Mouse (Mus musculus) heart, adult 2 months (tissue): Measurements from ENCODE around the gene Ina.

Experiments used
- CTCF ChIP-seq: fragments of 200-600 bp; IDR thresholded peaks from 2 replicates; pipeline ENCODE4 v1.8.1; 2022; ENCODE audit warnings: antibody characterized with exemption, mild to moderate bottlenecking, moderate library complexity
- EP300 ChIP-seq: fragments of 200-500 bp; IDR thresholded peaks from 2 replicates; pipeline ENCODE4 v1.6.1; 2011; ENCODE audit warnings: low read depth, low read length, control low read depth; ENCODE audit not compliant: insufficient read depth

DNA sequence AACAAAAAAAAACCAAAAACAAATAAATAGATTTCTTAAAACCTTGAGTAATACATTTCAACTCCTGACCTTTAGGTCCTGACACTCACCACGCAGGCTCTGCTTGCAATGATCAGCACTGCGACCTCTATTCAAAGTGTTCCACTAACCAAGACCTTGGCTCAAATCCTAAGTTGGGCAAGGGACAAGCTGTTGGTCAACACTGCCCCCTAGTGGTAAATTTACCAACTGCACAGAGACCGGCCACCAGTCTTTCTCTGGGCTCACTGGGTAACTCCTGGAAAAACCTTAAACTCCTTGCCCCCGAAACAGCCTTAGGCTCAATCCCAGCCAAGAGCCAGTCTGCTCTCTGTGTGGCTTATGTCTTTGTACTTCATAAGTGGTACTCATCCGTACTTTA lies 23.4 kb upstream of the Ina start:
- TF ChIP-seq CTCF (peak; percentile 97), EP300 (peak; percentile 87)
